Mouse (Mus musculus): ENCODE results near the gene Olfr764-ps1.
"Not testable (repeated sequence)": the region's sequence is repeated elsewhere in the genome, so short reads cannot be mapped to it uniquely, and the experiment has no call there.

Olfr764-ps1 gene

DNA sequence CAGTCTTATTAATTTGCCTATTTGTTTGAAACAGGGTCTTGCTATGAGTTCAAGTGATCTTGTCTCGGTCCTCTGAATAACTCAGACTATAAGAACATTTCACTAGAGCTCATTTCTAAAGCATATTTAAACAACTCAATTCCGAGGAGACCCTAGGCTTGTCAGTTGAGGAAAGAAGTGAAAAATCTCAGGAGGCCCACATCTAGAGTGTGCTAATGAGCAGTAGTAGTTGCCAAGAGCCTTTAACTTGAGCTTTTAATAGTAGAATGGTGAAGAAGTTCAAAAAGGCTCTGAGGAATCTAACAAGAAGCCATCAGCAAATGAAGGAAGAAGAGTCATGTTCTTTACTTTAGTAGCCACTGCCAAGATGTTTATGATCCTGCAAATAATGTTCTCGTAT, at the start of gene Olfr764-ps1:
TSS of gene Olfr764-ps1 (minus strand) at position 101 of the 400 bp plus-strand sequence.
- no peak for DNase-seq (ENCODE audit: low read depth, low spot score)

DNA sequence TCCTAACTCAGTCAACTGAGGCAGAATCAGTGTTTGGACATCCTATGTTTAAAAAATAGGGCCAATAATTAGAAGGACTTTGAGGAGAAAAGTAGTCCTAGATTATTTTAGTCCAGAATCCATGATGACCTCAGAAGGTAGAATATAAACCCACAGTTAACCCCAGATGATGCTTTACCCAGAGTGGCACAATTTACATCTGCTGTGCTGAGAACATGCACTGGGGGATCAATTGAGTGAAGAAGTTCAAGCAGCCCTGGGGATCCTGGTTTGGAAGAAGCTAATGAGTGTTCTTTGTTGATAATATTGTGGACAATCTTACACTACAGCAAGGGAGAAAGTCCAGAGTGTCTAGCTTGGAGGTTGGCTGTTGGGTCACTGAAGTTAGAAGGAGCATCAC, 43.1 kb upstream of the Olfr764-ps1 start, which contains the start of gene Olfr767:
TSS of gene Olfr767 (minus strand) at position 101 of the 400 bp plus-strand sequence.
- not testable (repeated sequence) for DNase-seq (ENCODE audit: low read depth, low spot score)

DNA sequence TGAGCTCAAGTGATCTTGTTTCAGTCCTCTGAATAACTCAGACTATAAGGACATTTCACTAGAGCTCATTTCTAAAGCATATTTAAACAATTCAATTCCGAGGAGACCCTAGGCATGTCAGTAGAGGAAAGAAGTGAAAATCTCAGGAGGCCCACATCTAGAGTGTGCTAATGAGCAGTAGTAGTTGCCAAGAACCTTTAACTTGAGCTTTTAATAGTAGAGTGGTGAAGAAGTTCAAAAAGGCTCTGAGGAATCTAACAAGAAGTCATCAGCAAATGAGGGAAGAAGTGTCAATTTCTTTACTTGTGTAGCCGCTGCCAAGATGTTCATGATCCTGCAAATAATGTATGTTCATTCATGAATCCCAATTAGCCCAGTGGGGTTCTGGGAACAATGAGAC, 29.2 kb upstream of the Olfr764-ps1 start, which contains the start of gene Olfr766-ps1:
TSS of gene Olfr766-ps1 (minus strand) at position 101 of the 400 bp plus-strand sequence.
- no peak for DNase-seq (ENCODE audit: low read depth, low spot score)

DNA sequence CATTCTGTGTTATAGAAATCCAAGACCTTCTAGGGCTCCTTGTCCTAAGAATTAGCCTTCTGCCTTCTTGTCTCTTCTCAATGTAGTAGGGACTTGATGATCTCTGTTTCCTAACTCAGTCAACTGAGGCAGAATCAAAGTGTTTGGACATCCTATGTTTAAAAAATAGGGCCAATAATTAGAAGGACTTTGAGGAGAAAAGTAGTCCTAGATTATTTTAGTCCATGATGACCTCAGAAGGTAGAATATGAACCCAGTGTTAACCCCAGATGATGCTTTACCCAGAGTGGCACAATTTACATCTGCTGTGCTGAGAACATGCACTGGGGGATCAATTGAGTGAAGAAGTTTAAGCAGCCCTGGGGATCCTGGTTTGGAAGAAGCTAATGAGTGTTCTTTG, 10.2 kb upstream of the Olfr764-ps1 start, which contains the start of gene Olfr765:
TSS of gene Olfr765 (minus strand) at position 101 of the 400 bp plus-strand sequence.
- not testable (repeated sequence) for DNase-seq (ENCODE audit: low read depth, low spot score)

DNA sequence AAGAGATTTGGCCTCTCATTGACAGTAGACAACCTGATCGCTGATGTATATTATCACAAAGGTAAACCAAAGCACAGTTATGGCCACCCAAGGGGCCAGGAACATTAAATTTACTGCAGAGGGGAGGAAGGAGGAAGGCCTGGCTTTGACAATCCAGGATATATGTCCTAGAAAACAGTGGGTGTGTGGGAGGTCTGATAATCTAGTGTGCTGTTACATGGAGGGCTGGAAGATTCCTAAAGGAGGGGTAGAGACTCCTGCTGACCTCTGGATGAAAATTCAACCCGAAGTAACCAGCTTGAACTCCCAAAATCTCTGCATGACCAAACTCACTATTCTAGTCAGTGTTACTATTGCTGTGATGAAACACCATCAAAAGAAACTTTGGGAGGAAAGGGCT, 11.4 kb downstream of the Olfr764-ps1 start:
- DNase-seq (ENCODE audit: low read depth, low spot score) = no peak

DNA sequence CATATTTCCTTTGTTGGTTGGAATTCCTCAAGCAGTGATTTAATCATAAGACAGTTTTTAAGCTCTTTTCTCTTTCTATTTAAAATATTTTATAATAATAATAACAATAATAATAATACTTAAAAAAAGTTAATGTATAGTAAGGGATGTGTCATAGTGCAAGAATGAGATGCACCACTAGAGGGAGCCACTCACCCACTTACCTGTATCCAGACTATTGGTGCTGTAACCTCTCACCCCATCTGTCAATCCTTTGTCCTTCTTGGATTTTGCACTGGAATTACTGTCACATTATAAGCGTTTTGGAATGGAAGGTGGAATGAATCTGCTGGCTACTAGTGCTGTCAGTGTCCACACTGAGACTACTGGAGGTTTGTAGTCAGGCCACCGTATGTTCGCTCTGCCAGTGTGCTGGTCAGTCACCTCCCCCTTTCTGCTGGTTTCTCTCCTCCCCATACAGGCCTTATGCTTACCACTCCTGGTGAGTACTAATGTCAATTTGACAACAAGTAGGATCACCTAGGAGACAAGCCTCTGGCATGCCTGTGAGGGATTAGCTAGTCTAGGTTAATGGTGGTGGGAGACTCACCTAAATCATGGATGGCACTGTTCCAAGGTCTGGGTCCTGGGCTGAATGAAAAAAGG, 13.6 kb downstream of the Olfr764-ps1 start:
- peak; percentile 58 for DNase-seq (ENCODE audit: low read depth, low spot score)

DNA sequence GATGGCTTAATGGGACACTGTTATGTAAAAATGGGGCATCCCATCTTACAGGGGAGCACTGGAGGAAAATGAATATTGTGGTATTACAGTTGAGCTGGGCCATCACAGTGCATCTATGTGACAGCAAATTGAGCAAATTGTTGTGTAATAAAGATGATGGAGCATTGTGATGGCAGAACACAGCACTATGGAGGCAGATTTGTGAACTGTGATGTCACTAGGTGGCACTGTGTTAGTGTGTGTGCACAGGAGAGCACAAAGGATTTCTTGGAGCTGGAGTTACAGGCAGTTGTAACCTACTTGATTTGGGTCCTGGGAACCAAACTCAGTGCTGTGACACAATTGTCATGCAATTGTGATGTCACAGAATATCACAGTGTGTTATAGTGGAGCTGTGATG, 16.4 kb downstream of the Olfr764-ps1 start:
- DNase-seq (ENCODE audit: low read depth, low spot score) = no peak

DNA sequence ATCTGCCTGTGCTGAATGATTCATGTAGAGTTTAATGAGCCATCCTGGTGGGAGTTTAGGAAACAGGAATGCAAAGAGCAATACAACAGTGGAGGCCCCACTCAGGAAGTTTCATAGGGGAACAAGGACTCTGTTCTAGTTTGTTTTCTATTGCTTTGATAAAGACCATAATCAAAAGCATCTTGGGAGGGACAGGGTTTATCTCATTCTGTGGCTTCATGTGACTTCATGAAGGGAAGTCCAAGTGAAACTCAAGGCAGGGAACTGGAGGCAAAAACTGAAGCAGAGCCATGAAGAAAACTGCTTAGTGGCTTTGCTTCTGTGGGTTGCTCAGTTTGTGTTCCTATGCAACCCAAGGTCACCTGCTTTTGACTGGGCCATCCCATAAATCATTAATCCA, 25.2 kb downstream of the Olfr764-ps1 start:
- no peak for DNase-seq (ENCODE audit: low read depth, low spot score)

DNA sequence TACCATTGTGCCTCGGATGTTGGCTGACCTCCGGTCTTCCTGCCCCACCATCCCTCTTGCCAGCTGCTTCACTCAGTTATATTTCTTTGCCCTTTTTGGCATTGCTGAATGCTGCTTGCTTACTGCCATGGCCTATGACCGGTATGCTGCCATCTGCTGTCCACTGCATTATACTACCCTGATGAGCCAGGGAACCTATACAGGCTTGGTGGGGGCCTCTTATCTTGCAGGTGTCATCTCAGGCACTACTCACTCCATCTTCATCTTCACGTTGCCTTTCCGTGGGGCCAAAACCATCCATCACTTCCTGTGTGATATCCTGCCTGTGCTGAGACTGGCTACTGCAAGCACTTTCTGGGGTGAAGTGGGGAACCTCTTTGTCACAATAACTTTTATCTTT, 28.2 kb downstream of the Olfr764-ps1 start:
- not testable (repeated sequence) for DNase-seq (ENCODE audit: low read depth, low spot score)

DNA sequence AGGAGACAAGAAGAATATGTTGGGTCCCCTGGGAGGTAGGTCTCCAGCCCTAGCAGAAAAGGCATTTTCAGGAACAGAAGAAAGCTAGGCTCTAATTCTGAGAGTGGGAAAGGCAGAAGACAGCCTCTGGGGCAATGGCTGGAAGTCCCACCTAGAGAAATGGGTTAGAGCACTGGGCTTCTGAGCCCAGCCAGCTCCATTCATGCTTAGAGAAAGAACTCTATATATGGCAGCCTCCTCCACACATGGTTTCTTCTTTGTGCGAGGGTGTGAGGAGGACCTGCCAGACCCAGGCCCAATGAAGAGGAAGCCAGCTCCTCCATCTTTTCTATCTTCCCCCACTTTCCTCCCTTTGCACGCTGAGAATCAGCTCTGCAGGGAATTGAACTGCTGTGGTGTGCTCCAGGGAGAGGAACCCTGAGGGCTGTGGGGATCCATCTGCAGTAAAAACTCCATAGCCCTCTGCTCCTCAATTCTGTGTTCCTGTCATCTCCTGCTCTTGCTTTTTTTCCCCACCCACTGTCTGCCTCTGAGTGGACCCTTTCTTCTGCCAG, 29.3 kb downstream of the Olfr764-ps1 start, which contains the start of gene Olfr763:
TSS of gene Olfr763 (plus strand) at position 504 of the 554 bp plus-strand sequence.
- no peak for DNase-seq (ENCODE audit: low read depth, low spot score)

DNA sequence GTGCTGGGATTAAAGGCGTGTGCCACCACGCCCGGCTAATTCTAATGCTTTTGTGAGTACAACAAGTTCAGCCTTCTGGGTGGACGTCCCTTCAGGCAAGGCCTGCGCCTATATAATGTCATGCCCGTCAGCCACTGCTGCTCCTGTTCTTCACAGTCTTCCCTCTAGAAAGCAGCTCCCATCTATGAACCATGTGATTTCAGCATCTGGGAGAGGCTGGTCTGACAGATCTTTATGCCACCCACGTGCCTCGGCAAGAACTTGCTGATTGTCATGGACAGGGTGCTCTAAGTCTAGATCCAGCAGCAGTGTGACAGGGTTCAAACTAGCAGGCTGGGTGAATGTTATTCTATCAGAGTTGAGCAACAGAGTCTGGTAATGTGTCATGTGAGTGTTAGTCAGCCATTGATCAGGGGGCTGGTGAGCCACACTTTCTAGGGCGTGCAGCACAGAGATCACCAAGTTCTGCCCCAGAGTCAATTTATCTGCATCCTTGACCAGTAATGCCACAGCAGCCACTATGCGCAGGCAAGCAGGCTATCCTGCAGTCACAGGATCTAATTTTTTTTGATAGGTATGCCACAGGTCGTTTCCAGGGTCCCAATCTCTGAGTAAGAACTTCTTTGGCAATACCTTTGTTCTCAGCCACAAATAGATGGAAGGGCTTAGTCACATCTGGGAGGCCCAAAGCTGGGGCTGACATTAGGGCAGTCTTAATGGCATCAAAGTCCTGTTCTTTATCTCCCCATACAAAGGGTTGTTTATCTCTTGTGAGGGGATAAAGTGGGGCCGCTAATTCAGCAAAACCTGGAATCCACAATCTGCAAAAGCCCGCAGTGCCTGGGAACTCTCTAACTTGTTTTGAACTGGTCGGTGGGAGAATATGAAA, 35.4 kb downstream of the Olfr764-ps1 start:
- no peak for DNase-seq (ENCODE audit: low read depth, low spot score)

DNA sequence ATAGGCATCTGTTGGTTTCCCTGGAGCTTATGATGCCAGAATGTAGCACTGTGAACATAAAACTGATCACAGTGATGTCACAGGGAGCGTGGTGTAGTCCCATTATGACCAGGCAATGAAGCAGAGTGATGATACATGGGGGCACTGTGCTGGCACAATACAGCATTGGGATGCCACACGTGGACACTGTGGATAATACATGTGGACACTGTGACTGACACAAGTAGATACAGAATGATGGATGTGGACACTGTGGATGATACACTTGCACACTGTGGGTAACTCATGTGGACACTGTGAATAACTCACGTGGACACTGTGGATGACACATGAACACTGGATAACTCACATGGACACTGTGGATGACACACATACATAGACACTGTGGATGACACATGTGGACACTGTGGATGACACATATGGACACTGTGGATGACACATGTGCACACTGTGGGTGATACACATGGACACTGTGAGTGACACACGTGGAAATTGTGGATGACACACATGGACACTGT, 43.1 kb downstream of the Olfr764-ps1 start:
- DNase-seq (ENCODE audit: low read depth, low spot score) = no peak

DNA sequence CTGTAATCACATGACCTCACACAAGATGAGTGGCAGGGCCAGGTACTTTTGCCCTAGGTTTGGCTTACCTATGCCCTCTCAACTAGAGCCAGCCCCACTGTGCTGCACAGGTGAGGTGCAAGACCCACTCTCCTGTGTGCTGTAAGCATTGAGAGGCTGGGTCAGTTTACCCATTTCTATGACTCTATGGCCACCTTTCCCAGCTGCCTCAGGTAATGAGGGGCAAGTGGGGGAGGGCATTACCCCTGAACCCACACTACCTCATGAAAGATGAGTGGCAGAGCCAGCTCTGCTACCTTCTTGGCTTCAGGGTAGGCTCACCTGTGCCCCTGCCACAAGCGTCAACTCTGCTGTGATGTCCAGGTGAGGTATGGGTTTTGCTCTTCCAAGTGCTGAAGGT, 43.9 kb downstream of the Olfr764-ps1 start:
- no peak for DNase-seq (ENCODE audit: low read depth, low spot score)

DNA sequence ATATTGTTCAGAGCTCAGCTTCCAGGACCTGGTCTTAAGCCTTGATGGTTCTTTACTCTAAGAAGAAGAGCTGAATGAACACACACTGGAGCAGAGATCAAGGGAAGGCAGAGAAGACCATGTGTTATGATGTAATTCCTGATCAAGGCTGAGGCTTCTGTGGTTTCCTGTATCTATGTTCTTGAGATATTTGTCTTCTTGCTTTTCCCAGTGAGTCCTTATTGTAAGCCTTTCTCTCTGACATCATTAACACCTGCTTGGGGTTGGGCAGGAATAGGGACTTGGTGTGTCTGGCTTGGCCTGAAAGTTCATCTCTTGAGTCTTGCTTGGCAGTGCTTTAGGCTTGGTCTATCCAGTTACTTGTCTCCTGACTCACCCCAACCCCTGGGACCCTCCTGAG, 48.7 kb downstream of the Olfr764-ps1 start:
- DNase-seq (ENCODE audit: low read depth, low spot score) = no peak

DNA sequence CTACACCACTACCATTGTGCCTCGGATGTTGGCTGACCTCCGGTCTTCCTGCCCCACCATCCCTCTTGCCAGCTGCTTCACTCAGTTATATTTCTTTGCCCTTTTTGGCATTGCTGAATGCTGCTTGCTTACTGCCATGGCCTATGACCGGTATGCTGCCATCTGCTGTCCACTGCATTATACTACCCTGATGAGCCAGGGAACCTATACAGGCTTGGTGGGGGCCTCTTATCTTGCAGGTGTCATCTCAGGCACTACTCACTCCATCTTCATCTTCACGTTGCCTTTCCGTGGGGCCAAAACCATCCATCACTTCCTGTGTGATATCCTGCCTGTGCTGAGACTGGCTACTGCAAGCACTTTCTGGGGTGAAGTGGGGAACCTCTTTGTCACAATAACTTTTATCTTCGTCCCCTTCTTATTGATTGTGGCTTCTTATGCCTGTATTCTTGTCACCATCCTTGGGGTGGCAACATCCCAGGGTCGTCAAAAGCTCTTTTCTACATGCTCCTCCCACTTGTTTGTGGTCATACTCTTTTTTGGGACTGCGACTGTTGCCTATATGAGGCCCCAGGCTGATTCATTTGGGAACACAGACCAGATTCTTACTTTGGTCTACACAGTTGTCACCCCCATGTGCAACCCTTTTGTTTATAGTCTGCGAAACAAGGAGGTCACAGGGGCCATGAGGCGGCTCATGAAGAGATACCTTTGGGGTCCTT, 49.4 kb downstream of the Olfr764-ps1 start:
- not testable (repeated sequence) for DNase-seq (ENCODE audit: low read depth, low spot score)

DNA sequence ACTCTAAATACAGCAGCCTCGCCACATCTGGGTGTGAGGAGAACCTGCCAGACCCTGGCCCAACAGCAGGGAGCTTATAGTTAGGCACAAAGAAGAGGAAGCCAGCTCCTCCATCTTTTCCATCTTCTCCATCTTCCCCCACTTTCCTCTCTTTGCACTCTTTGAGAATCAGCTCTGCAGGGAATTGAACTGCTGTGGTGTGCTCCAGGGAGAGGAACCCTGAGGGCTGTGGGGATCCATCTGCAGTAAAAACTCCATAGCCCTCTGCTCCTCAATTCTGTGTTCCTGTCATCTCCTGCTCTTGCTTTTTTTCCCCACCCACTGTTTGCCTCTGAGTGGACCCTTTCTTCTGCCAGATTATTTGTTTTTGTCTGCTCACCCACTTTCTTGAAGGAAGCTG, 50.6 kb downstream of the Olfr764-ps1 start, which contains the start of gene Olfr9:
TSS of gene Olfr9 (plus strand) at position 301 of the 400 bp plus-strand sequence.
- not testable (repeated sequence) for DNase-seq (ENCODE audit: low read depth, low spot score)

All from forelimb bud, embryonic 11.5 days (tissue).